Mouse (Mus musculus): ENCODE data around the gene Cd160. TPM values are rescaled to one million over a fixed set of nuclear protein-coding genes. Genes with fewer than 3 reads are reported as not detected.

Gene Cd160
- polyA plus RNA-seq, 1 experiment from 2014 or later, result 0.19 TPM

DNA sequence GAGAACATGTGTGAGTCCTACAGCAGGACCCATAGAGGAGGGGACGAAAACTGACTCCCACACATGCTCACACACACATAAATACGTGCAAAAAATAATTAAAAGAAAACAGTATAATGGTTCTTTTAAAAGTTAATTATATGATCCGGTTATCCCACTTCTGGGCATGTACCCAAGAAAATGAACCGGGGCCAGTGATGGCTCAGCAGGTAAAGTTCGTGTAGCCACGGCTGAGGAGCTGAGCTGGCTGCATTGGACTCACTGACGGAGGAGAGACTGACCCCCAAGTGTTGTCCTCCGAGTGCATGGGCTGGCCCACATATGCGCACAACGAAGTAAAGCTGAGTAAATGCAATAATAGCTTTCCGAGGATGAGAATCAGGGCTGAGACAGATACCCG, 4.5 kb downstream of the Cd160 start:
- no peak for ATAC-seq (ENCODE audit: low FRiP score)
- H3K36me3 ChIP-seq, result no peaks in the 10 kb centered on the region
- no peak overlapping the region for H3K27ac ChIP-seq
- no peaks in the 10 kb centered on the region; the same call in 1 of the 2 replicates for H3K27me3 ChIP-seq
- WGBS, result 85% methylated on average over 12 of the region's 12 CpGs
- H3K4me2 ChIP-seq (replicated peaks), result no peak overlapping the region
- peaks cover 4% of the 10 kb centered on the region for H3K4me1 ChIP-seq
- H3K4me3 ChIP-seq, result no peak overlapping the region
- H3K9me3 ChIP-seq (replicated peaks), result no peaks in the 10 kb centered on the region
- H3K9ac ChIP-seq, result no peak overlapping the region

DNA sequence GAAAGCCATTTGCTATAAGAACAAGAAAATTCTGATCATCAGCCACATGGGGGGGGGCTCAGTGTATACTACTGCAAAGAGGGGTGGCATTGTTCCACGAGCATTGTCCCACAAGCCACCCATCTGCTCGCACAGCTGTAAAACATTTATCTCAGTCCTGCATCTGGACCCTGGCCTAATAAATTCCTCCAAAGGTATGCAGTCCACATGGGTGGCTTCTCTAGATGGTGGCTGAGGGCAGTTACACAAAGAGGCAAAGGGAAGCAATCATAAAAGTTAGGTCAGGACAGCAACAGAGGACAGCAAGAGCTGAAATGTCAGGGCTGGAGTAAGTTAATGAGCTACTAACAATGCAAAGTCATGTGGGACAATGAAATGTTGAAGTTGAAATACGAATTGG, 5.5 kb downstream of the Cd160 start:
- whole genome bisulfite sequencing, result 64% methylated on average over 3 of the region's 3 CpGs
- Histone ChIP-seq H3K9me3 (replicated peaks) (no peaks in the 10 kb centered on the region), H3K4me3 (no peak overlapping the region), H3K9ac (no peak overlapping the region), H3K4me1 (peaks cover 4% of the 10 kb centered on the region), H3K27me3 (no peaks in the 10 kb centered on the region; the same call in 1 of the 2 replicates), H3K4me2 (replicated peaks) (no peak overlapping the region), H3K27ac (no peak overlapping the region), H3K36me3 (no peaks in the 10 kb centered on the region)
- ATAC-seq (ENCODE audit: low FRiP score), result no peak

DNA sequence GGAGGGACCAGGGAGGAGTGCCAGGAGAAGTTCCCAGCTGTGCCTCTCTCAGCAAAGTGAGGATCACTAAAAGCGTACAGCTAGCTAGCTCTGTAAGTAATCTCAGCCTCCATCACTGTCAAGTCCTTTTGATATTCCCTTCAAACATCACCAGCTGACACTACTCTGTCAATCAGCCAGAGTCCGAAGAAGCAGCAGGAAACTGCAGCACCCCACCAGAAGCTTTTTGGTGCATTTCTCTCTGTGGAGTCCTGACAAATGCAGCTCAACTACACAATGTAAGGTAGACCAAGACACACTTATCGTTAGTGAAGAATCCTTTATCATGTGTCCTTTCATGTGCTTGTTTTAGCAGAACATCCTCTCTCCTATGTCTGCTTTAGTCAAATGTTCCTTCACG, 7.6 kb downstream of the Cd160 start:
- Histone ChIP-seq H3K27me3 (no peaks in the 10 kb centered on the region; the same call in 1 of the 2 replicates), H3K9ac (no peak overlapping the region), H3K9me3 (replicated peaks) (0 out of 2 replicates have a peak, but pooled peaks cover 2% of the 10 kb centered on the region), H3K4me3 (no peak overlapping the region), H3K4me2 (replicated peaks) (no peak overlapping the region), H3K27ac (no peak overlapping the region), H3K36me3 (no peaks in the 10 kb centered on the region), H3K4me1 (peaks cover 4% of the 10 kb centered on the region)
- 90% methylated on average over 4 of the region's 4 CpGs for WGBS
- no peak for ATAC-seq (ENCODE audit: low FRiP score)

DNA sequence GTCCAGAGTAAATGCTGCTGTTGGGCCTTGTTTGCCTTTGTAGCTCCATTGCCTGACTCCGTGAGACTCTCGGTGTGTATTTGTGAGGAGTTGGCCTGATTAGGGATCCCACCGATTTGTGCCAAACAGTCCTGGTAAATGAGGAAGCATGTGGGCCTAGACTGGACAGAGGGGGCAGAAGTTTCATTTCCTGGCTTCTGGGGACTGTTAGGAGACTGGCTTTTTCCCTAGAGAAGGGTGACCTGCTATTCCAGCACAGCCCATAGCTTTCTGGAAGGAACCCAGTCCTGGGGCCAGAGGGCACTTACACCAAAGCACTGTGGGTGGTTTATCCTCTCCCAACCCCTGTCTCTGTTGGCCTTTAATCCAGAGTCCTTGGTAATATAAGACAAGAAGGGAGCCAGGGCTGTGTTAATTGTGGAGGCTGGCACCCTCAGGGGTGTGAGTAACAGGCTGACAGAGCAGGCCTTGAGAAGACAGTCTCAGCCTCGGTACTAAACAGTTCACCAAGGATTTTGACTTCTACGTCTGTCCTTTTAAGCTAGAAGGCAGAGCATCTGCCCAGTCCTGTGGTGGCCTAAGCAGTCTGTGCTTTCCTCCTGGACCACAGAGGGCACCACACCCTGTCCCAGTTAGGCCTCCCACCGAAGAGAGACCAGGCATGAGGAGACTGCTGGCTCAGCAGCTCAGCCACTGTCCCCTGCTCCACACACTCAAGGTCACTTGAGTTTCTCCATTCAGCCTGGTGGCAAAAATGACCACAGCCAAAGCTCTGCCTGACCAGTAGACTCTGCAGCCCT, 8.8 kb downstream of the Cd160 start:
- Histone ChIP-seq H3K9me3 (replicated peaks) (0 out of 2 replicates have a peak, but pooled peaks cover 2% of the 10 kb centered on the region), H3K4me3 (no peak overlapping the region), H3K36me3 (no peaks in the 10 kb centered on the region), H3K9ac (no peak overlapping the region), H3K27ac (no peak overlapping the region), H3K4me1 (peaks cover 1% of the 10 kb centered on the region), H3K27me3 (no peaks in the 10 kb centered on the region; the same call in 1 of the 2 replicates), H3K4me2 (replicated peaks) (no peak overlapping the region)
- no peak for ATAC-seq (ENCODE audit: low FRiP score)
- WGBS, result 87% methylated on average over 6 of the region's 6 CpGs

DNA sequence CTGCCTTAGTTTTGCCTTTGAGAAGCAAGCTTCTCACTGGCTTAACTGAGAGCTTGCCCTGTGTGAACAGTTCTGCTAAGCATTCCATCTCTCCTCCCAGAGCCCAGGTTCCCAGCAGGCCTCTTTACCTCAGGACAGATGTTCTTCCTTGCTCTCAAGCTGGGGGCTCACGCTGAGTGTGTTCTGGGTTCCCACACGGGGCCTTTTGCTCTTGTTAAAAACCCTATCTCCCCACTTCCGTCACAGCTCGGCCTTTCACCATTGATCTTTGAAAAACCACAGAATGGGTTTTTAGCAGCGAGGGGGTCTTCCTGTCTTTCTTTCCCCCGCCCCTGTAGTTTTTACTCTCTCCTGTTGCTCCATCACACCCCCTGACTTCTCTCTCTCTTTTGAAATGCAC, 14.8 kb downstream of the Cd160 start:
- Histone ChIP-seq H3K4me3 (no peak overlapping the region), H3K27me3 (no peaks in the 10 kb centered on the region), H3K9ac (no peak overlapping the region), H3K36me3 (no peaks in the 10 kb centered on the region), H3K4me1 (no peaks in the 10 kb centered on the region), H3K9me3 (replicated peaks) (0 out of 2 replicates have a peak, but pooled peaks cover 2% of the 10 kb centered on the region), H3K4me2 (replicated peaks) (no peak overlapping the region), H3K27ac (no peak overlapping the region)
- 47% methylated on average over 6 of the region's 6 CpGs for WGBS
- no peak for ATAC-seq (ENCODE audit: low FRiP score)

DNA sequence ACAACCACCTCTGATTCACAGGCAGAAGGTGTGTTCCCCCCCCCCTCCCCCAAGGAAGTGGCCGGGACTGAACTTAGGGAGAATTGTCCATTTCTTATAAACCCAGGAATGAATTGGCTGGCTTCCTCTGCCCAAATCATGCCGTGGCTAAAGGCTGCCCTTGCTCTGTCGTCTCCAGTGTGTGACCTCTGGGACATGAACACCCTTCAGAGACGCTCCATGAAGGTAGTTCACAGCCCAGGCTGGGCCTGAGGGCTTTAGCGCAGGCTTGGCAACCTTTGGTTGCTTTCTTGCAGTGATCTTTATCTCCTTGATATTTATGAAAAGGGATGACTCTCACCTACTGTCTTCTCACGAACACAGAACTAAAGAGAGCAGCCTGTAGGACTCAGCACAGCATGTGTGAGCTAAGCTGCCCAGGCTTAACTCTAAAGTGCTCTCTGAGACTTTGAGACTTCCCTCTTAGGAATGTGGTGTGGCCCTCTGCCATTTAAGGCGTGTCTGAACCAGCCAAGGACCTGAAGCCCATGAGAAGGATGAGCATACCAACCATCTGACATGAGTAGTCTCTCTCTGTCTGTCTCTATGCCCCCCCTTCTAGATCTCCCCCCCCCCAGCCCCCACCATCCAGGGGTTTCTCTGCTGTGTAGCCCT, 15.4 kb downstream of the Cd160 start:
- Histone ChIP-seq H3K36me3 (no peaks in the 10 kb centered on the region), H3K27me3 (no peaks in the 10 kb centered on the region), H3K4me3 (no peak overlapping the region), H3K9ac (no peak overlapping the region), H3K4me2 (replicated peaks) (no peak overlapping the region), H3K4me1 (no peaks in the 10 kb centered on the region), H3K9me3 (replicated peaks) (0 out of 2 replicates have a peak, but pooled peaks cover 2% of the 10 kb centered on the region), H3K27ac (no peak overlapping the region)
- ATAC-seq (ENCODE audit: low FRiP score), result no peak
- WGBS, result 64% methylated on average over 7 of the region's 7 CpGs

DNA sequence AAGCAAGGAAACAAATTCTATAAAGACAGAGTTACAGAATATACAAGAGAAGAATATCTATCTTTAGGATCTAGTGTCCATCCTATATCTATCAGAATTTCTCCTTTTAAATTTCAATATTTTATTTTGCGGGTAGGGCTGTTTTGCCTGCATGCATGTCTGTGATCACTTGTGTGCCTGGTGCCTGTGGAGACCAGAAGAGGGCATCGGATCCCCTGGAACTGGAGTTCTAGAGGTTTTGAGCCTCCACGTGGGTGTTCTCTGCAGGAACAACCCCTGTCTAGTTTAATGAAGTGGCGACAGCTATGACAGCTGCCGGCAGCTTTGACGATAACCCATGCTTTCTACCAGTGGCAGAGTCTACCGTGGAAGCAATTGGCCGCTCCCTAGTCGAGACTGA, 16.0 kb downstream of the Cd160 start:
- no peaks in the 10 kb centered on the region for H3K27me3 ChIP-seq
- 40% methylated on average over 9 of the region's 9 CpGs for whole genome bisulfite sequencing

DNA sequence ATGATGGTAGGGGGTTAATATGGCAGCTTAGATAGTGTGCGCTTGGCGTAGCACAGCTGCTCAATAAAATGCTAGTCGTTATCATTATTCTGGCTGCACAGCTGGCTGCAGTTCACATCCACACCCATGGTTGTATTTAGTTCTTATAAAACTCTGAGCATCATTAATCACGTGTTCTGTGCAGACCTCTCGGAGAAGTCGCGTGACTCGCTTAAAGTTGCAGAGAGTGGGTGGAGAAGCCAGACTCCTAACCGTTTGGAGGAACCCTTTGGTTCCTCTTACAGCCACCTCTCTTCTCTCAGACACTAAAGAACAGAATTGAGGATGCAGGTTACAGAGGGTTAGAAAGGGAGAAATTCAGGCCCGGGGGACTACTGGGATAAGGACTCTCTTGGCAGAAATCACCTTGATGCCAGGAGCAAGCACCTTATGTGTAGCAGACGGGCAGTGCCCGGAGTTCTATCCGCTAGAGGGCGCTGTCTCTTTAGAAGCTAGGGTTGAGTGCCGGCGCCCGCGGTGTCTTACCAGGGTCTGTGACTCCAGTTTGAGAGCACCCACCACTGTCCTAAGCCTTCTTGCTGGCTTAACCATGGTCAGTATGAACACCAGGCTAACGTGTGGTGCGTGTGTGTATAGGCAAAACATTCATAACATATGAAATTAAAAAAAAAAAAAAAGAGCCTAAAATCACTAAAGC, 16.6 kb downstream of the Cd160 start:
- Histone ChIP-seq H3K27ac (no peak overlapping the region), H3K9me3 (replicated peaks) (no peaks in the 10 kb centered on the region), H3K27me3 (no peaks in the 10 kb centered on the region), H3K9ac (no peak overlapping the region), H3K4me3 (no peak overlapping the region), H3K4me1 (no peaks in the 10 kb centered on the region), H3K36me3 (no peaks in the 10 kb centered on the region), H3K4me2 (replicated peaks) (no peak overlapping the region; the same call in 1 of the 2 replicates)
- 45% methylated on average over 20 of the region's 20 CpGs for WGBS
- no peak for ATAC-seq (ENCODE audit: low FRiP score)

More for the DNA sequence above, 16.0 kb downstream of the Cd160 start:
- ATAC-seq (ENCODE audit: low FRiP score), result no peak
- no peak overlapping the region for H3K9ac ChIP-seq
- H3K4me2 ChIP-seq (replicated peaks), result no peak overlapping the region
- H3K4me1 ChIP-seq, result no peaks in the 10 kb centered on the region
- H3K36me3 ChIP-seq, result no peaks in the 10 kb centered on the region
- 0 out of 2 replicates have a peak, but pooled peaks cover 2% of the 10 kb centered on the region for H3K9me3 ChIP-seq (replicated peaks)
- no peak overlapping the region for H3K27ac ChIP-seq
- no peak overlapping the region for H3K4me3 ChIP-seq

DNA sequence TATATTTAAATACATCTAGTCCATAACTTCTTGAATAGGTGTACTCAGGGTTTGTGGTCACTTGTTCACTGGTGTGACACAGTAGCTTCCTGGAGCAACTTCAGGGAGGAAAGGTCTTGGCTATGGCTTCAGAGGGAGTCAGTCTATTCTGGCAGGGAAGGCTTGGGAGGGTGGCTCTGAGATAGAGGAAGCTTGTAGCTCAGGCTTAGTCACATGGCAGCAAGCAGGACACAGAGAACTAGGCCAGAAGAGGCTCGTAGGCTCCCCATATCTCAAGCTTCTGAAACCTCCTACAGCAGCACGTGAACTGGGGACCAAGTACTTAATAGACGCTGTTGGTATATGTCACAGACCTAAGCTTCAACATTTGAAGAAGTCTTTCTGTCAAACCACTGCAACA, 17.9 kb downstream of the Cd160 start:
- Histone ChIP-seq H3K4me1 (no peaks in the 10 kb centered on the region), H3K27me3 (no peaks in the 10 kb centered on the region), H3K4me3 (no peak overlapping the region), H3K4me2 (replicated peaks) (no peak overlapping the region), H3K36me3 (no peaks in the 10 kb centered on the region), H3K9me3 (replicated peaks) (no peaks in the 10 kb centered on the region), H3K27ac (no peak overlapping the region), H3K9ac (no peak overlapping the region)
- WGBS, result 88% methylated on average over 3 of the region's 3 CpGs
- no peak for ATAC-seq (ENCODE audit: low FRiP score)

DNA sequence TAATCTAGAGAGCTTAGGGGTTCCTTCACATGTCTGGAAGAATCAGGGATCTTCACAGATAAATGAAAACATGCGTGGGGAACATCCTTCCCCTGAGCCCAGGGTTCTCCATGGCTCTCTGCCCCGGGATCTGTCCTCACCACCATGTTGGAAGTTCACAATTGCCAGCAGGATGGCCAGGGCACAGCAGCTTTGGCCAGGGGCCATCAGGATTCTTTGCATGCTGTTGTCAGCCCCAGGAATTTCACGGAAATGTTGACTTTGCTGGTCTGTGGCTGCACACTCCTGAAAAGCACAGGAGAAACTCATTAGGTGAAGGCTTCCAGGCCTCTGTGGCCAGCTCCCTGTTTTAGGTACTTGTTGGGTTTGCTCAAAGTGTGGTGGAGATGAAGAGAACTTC, 20.5 kb downstream of the Cd160 start:
- Histone ChIP-seq H3K36me3 (no peaks in the 10 kb centered on the region), H3K4me2 (replicated peaks) (no peak overlapping the region), H3K9ac (no peak overlapping the region), H3K9me3 (replicated peaks) (no peaks in the 10 kb centered on the region), H3K27me3 (no peaks in the 10 kb centered on the region), H3K4me1 (no peaks in the 10 kb centered on the region), H3K4me3 (no peak overlapping the region), H3K27ac (no peak overlapping the region)
- ATAC-seq (ENCODE audit: low FRiP score), result no peak
- 83% methylated on average over 3 of the region's 3 CpGs for WGBS

DNA sequence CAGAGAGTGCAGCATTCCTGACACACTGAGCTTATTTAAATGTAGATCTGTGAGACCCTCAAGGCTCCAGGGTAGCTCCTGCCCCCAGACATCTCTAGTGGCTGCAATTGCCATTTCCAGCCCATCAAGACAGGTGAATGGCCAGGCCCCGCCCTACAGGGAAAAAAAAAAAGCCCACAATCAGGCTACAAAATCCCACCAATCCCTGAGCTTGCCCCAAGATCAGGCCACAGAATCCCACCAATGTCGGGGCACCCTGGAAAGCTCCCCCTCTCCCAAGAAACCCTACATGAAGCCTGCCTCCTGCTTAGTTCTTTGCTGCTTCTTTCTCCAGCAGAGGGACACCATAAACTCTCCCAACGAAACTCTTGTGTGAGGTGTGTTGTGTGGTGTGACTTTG, 21.0 kb downstream of the Cd160 start:
- Histone ChIP-seq H3K4me2 (replicated peaks) (no peak overlapping the region), H3K4me3 (no peak overlapping the region), H3K4me1 (no peaks in the 10 kb centered on the region), H3K27me3 (no peaks in the 10 kb centered on the region), H3K9me3 (replicated peaks) (no peaks in the 10 kb centered on the region), H3K9ac (no peak overlapping the region), H3K27ac (no peak overlapping the region), H3K36me3 (no peaks in the 10 kb centered on the region)
- ATAC-seq (ENCODE audit: low FRiP score), result no peak
- WGBS, result 72% methylated on average over 3 of the region's 3 CpGs

DNA sequence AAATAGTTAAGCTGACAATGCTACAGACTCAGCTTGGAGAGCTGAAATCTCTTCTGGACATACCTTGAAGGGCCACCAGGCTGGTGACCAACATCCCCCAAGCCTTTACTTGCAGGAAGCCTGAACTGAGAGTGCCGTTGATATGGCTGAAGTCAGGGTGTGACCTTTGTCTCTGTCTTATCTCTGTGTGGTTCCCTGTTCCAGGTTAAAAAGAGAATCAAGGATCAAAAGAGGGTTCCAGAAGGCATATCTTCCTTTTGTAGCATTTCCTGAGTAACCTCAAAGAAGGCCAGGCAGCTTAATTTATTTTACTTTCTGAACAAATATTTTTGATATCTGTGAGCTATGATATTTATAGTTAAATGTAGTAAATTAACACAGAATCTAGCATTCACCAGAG, 26.9 kb downstream of the Cd160 start:
- H3K36me3 ChIP-seq, result no peaks in the 10 kb centered on the region
- no peaks in the 10 kb centered on the region for H3K27me3 ChIP-seq
- no peak overlapping the region for H3K4me3 ChIP-seq
- H3K4me2 ChIP-seq (replicated peaks), result no peak overlapping the region
- H3K27ac ChIP-seq, result no peak overlapping the region
- no peak overlapping the region for H3K9ac ChIP-seq
- H3K4me1 ChIP-seq, result no peaks in the 10 kb centered on the region
- ATAC-seq (ENCODE audit: low FRiP score), result no peak
- H3K9me3 ChIP-seq (replicated peaks), result no peaks in the 10 kb centered on the region
- WGBS, result 77% methylated on average over 1 of the region's 1 CpGs

All from hindbrain, embryonic 12.5 days (tissue).